Mouse (Mus musculus): Measurements from ENCODE around the gene BC034090.

Gene BC034090

DNA sequence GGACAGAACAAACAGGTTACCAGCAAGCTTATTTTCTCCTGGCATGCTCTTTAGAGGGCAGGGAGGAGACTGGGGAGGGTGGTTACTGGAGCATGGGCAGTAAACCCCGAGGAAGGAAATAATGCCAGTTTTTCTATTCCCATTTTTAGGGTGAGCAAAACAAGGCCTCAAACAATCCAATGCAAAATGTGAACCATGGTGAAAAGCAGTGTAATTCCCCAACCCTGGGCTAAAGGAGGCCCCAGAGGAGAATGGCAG is 1.8 kb downstream of the BC034090 start:
- DNase-seq (ENCODE audit: low read depth): no peak

DNA sequence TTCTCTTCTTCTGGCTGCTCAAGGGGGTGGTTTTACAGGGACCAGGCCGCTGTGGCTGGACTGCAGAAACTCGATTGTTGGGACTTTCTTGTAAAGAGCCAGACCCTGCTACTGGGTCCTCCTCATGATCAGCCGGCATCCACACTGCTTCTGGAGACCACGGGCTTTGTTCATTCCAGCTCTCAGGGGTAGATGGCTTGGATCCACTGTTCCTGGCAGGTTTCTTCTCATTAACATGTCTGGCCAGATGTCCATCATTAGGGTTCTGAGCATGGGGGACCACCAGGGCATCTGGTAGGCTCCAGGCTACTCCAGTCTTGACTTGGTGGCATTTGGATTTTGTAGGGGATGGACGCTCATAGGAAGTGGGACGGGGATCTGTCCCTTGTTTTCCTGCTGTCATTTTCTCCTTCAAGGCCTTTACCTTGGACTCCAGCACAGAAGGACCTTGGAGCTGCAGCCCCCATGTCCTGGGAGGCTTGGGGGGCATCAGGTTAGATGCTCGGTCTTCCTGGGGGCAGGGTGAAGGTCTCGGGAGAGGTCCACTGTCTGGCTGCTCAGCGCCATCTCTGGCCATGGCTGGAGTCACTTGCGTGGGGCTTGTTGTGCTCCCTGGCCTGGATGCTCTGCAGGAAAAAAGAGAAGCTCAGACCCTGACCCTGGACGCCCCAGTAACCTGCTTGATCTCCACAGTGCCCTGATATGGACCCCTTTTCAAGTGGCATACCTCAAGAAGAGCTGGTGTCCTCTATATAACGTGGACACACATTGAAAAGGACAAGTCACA is 2.4 kb downstream of the BC034090 start:
- DNase-seq (ENCODE audit: low read depth): no peak

DNA sequence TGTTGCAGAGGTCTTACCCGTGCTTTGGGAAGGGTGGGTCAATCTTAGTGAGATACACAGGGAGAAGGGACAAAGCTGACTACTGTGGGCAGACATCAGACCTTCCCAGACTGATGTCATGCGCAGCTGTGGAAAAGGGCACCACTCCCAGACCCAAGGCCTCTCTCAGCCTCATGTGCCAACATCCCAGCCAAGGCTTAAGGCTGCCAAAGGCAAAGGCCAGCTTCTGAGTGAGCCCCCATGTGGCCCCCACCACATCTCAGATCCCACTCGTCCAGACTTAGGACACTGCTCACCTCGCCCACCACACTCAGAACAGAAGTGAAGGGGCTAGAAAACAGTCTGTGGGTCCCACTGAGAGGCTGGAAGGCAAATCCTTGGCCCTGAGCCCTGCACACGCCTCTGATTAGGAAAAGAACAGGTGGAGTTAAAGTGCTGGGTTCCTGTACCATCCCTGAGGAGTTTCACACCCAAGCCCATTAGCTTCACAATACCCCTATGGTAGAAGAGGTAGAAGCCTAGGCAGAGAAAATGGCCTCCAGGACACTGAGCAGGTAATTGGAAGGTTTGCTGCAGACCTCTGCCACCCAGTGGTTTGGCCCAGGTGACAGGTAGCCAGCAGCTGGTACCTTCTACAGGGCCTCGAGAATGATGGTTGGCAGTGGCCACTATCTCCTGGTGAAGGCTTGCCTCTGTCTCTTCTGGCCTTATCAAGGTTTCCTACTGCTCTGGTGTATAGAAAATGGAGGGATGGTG is 4.1 kb downstream of the BC034090 start:
- DNase-seq (ENCODE audit: low read depth): no peak

DNA sequence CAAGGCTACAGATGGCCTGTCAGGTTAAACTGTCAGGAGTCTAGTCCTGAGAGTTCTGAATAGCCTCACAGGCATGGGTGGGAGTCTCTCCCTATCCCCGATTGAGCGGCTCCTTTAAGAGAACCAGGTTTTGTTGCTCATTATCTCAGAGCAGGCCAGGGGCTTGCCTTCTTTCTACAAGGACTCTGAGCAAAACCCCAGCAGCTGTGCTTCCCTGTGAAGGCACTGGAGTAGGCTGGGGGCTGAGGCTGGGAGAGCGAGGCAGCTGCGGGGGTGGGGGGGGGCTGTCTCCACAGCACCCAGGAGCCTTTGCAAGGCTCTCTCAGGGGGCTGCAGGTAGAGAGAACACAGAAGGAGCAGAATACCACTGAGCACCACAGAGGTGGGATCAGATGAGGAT is 5.1 kb downstream of the BC034090 start:
- no peak for DNase-seq (ENCODE audit: low read depth)

DNA sequence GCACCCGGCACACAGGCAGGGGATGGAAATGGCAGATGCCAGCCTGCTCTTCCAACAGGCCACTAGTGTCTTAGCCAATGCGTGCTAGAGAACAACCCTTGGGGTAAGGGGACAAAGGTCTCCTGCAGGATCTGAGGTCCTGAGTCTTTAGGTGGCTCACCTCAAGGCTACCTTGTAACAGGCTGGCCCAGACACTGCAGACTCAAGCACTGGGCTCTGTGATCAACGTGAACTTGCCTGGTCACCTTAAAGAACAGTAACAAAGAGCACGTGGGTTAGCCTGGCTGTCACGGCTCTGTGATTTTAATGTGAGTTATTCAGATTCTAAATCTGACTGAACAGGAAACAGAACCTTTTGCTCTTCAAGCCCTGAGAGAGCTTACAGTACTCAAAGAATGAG is 6.1 kb downstream of the BC034090 start:
- no peak for DNase-seq (ENCODE audit: low read depth)

DNA sequence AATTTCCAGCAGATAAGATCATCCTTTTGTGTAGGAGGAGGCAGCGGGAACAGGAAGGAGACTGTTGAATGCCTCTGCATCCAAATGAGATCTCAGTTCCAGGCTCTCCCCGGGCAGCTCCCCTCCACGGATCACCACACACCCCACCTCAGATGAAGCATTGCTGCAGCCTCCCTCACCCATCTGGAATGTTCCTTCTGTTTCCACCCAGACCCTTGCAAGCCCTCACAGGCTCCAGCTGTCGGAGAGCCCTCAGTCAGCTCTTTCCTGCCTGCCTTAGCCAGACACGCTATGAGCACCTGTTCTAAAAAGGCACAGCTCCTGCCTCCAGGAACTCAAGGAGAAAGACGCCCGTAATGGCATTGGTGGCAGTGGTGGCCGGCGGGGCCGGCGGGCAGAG is 6.9 kb downstream of the BC034090 start:
- no peak for DNase-seq (ENCODE audit: low read depth)

DNA sequence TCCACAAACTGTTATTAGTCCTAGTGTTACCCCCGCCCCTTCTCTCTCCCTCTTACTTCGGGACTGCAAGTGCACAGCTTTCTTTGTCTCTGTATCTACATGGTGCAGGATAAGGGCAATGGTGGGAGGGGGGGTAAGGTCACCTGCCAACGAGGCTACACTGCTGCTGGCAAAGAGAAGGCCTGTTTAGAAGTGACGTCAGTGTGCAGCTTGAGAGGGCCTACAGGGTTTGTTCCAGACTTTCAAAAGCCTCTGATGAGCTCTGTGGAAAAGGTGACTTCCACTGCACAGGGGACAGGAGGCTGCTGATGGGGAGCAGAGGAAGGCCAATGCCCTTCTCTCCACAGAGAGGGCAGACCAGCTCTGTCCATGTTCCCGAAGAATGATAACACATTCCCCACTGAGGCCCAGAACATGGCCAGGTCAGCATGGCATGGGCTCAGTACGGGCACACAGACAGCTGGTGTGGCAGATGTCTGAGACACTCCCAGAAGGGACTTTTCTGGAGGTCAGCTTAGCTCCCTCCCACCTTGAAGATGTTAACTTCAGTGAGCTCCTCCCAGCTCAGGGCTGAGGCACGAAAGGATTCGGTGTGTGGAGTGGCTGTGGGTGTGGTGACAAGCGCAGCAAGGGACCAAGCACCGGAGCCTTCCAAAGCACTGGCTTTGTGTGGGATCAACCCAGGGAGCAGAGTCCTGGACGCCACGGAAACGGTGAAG is 7.8 kb downstream of the BC034090 start:
- DNase-seq (ENCODE audit: low read depth): no peak

DNA sequence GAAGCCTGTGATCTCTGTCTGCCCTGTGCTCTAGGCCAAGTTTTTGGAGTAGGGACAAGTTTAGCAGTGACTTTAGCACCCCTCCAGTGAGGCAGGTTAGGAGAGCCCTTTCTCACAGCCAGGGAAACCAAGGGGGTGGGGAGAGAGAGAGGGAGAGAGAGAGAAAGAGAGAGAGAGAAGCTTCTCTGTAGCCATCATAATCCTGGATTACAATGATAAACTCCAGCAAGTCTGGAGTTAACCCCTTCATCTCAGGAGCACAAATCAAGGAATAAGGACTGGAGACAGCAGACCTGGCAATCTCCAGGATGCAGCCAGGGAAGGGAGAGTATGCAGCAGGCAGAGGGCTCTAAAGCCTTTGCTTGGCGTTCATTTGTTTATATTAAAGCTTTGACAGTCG is 8.6 kb downstream of the BC034090 start:
- DNase-seq (ENCODE audit: low read depth): no peak

DNA sequence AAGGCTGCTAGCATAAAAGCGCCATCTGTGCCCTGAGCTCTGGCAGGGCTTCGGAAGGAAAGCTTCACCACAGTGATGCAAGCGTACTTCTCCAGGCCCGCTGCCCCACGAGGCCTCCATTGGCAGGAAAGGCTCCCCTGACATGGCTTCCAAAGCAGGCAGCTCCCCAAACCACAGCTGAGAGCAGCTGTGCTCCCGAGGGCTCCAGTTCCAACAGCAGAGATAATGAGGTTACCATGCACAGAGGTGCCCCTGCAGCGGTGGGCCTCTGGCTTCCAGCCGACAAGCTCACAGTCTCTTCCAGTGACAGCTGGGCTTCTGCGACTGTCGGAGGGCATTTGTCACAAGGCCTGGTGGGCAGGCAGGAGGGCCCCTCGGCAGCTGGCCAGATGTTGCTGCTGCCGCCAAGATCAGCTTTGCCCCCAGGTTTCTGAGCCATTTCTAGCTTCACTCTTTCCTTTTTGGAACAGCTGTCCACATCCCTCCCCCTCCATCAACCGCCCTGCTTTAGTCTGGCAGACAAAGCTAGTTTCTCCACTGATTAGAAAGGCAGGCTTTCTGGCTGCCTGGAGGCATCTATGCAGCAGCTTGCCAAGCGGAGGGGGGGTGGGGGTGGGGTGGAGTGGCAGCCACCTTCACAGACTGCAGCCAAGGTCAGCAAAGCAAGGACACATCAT is 10.2 kb downstream of the BC034090 start:
- DNase-seq (ENCODE audit: low read depth): no peak

DNA sequence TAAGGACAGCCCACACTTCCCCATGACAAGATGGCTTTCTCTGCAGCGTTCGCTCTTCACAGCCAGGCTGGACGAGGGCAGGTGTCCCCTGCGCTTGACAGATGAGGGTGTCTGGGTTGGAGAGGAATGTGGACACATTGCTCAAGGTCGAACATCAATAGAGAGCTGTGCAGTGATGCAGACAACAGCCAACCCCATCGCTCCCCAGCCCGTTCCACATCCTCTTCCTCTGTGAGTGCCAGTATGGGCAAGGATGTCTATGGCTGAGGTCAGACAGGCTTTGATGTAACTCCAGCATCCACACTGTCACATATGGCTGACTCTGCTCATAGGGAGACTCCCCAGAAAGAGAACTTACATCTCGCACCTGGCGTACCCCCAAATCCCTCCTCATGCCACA is 10.9 kb downstream of the BC034090 start:
- DNase-seq (ENCODE audit: low read depth): no peak

DNA sequence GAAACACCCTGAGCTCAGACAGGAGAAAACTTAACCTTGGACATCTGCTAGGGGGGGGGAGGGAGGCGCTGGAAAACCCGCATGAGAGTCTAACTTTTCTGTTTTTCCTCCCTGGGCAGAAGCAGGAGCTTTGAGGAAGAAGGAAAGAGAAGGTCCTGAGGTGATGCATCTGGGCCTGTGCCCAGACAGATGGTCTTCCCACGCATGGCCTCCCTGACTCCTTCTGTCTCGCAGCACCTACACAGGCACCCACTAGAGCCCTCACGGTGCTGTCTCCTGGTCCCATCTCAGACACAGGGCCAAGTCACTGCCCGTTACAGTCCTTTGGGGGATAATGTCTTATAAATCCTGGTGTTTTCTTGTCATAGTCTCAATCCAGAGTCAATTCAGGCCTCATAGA is 11.5 kb downstream of the BC034090 start:
- DNase-seq (ENCODE audit: low read depth): no peak

DNA sequence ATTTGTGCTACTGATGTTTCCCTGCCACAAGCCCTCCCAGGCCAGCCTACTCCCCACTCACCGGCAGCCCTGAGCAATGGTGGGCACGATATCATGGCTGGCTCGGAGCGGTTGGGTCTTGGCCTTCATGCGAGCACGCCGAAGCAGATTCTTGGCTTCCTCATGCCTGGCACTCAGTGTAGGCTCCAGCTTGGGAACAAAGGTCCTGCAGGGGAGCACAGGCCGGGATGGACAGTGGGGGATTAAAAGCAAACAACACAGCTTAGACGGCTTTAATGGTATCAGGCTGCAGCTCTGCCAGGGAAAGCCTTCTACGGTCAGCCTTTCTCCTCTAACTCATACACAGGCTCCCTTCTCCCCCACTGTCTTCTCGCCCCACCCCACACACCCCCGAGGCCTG is 11.9 kb downstream of the BC034090 start:
- DNase-seq (ENCODE audit: low read depth): no peak

DNA sequence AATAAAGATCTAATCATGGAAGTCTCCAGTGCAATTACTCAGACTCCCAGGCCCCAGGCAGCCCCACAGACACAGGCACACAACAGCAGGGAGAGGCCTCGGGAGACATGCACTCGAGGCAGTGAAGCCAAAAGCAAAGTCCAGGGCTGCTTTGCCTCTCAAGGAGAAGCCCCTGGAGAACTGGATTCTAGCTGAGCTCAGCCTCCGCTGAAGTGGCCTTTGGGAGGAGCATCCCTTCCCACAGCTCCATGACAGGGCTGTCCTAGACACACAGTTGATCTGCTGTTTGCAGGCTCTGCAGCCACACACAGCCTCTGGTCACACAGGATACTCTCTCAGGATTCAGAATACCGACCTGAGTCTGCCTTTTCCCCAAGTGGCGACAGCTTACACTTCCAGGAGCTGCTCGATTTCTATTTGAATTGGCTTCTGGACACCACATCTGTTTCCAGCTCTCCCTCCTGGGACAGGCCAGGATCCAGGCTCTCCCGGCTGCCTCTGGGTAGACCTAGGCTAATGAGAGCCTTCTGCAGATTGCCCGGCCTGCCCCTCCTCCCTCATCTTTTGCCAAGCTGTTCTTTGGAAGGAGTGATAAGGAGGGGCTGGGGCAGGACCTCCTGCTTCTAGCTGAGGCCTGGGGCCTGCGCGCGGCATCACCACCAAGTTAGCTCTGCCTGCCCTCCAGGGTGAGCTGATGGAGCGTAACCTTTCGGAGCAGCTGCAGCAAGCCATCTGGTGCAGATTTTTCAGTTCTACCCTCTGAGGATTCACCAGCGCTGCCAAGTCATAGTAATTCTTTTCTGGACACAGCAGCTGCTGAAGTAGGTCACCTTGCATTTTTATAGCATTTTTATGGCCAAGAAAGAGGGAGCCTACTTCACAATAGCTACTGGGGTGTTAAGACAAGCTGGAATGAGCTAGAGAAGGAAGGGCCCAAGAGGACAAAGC is 14.5 kb downstream of the BC034090 start:
- DNase-seq (ENCODE audit: low read depth): no peak

DNA sequence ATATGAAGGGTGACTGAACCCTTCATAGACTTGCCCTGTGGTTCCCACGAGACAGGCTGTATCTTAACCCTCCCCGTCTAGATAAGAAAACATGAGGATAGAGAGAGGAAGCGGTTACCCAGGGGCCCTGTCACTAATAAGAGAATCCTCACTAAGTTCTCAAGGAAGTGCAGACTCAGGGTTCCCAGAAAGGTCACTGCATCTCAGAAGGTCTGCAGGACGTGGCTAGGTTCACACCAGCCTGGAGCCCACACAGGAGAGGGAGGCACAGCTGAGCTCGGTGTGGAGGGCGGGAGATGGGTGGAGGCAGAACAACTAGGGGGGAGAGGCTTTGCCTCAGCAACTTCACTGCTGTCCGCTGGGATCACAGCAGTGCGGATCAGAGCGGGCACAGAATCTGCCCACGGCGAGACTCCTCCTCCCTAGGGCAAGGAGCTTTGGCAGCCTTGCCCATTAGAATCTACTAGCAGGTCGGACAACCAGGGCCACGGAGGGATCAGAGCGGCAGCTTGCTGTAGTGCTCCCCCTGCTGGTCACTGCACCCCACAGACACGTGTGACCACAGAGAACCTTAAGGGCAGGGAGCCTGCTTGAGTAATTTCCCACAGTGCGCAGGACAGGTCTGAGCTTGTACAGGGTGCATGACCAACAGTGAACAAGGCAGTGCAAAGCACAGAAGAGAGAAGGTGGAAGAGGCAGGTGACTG is 20.2 kb downstream of the BC034090 start:
- DNase-seq (ENCODE audit: low read depth): peak; percentile 72

DNA sequence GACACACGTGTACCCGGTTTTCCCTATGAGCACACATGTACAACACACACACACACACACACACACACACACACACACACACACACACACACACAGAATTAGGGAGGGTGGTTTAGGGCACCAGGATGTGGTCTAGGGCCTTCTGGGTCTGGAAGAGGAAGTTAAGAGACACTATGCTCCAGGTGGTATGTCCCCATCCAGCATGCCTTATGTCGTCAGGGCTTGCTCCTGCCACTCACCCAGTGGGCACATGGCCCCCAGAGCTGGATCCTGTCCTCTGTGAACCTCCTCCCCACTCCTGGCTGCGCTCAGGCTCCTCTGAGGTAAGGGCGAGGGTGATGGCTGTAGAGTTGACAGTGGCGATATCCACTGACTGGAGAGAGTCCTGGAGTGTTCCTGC is 21.2 kb downstream of the BC034090 start:
- DNase-seq (ENCODE audit: low read depth): no peak

DNA sequence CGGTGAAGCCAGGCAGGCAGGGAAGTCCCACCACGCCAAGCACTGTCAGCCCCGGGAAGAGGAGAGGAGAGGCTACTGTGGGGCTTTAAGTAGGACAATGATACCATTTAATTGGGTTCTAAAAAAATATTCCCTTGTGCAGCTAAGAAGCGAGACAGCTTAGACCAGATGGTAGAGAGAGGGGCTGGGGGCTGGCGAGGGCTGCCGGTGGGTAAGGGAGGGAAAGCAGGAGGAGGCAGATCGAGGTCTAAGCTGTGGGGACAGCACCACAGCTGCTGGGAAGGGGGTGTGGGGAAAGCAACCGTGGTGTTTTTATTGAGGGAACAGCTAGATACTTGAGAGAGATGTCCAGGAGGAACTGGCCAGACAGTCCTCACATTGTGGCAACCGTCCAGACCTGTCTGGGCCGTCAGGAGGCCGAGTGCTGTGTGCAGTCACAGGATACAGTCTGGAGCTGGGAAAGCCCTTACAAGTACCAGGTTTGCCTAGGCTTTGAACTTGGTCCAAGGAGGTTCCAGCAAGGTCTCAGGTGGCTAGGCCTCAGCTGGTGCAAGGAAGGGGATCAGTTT is 22.1 kb downstream of the BC034090 start:
- no peak for DNase-seq (ENCODE audit: low read depth)

DNA sequence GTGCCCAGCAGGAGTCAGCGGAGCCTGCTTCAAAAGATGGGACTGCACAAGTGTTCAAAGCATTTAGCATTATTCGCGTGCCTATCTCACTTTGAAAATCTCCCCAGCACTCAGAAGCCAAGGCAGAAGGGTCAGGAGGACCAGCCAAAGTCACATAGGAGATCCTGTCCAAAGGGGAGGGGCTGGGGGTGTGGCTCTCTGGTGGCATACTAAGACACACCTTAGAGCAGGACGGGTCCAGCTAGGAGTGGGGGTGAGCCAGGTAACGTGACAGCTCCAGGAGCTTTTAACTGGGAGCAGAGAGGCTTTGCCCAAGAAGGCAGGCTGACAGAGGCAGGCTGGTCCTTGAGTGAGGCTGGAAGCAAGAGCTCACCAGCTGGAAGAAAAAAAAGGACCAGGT is 25.3 kb downstream of the BC034090 start:
- no peak for DNase-seq (ENCODE audit: low read depth)

DNA sequence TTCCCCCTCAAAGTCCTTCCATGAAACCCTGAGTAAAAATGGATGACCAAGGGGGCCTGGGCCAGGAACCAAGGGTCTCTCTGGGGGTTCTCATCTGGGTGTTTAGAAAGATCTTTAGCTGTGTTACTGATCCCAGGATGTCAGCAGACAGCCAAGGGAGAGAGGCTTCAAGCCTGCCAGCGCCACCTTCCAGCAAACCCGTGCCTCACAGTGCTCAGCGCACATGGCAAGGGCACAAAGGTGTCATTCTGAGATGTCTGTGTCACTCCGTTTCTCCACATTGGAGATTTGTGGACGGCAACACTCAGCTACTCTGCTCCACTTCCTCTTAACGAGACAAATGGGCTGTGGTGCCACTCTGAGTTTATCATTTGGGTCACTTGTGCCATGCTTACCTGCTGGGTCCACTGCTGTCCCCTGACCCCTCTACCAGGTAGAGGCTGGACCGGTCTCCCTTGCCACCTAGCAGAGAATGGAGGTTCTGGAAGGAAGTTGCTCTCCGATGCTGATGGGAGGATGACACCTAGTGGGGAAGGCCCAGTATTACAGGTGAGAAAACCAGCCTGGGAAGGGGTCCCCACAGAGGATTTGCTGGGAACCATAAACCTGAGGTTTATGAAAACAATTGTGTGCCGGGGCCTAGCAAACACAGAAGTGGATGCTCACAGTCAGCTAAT is 26.2 kb downstream of the BC034090 start:
- DNase-seq (ENCODE audit: low read depth): peak; percentile 31

DNA sequence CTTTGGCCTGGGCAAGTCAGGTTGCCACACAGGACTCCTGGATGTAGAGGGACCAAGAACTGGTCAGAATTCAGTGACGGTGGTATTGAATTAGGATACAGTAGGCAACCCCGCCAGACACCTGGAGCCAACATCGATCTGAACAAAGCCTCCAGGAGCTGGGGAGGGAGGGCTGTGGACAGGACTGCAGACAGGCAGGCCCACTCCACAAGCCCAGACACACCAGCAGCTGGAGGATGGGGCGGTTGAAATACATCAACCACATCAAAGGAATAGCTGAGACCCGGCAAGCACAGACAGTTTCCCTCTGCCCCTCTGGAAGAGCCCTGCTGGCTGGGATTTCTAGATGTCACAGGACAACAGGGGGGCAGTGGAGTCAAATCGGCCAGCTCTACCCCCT is 27.4 kb downstream of the BC034090 start:
- DNase-seq (ENCODE audit: low read depth): no peak

DNA sequence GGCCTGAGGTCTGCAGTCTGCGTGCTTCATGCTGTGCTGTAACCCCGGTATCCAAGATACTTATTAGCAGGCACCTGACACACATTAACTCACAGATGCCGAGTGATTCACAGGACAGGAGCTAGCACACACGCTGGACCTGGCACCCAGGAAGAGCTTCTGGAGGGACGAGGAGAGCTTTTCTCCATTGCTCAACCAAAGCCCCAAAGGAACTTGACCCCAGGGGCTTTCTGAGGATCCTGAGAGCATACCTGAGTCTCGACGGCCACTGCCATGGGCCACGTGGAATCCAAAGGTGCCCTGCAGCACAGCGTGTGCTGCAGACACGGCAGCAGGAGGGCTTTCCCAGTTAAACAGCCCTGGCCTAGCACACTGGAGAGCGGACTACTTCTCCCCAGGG is 27.9 kb downstream of the BC034090 start:
- no peak for DNase-seq (ENCODE audit: low read depth)
